Mouse (Mus musculus) neural tube, embryonic 12.5 days (tissue): Measurements from ENCODE around the gene Mpp1. TPM values are rescaled to one million over a fixed set of nuclear protein-coding genes. Genes with fewer than 3 reads are reported as not detected.
"Not testable (repeated sequence)": the region's sequence is repeated elsewhere in the genome, so short reads cannot be mapped to it uniquely, and the experiment has no call there.

Experiments used
- ATAC-seq: fragments of 200-750 bp; cut with Nextera tagmentation; 2 replicates; pipeline ENCODE4 v1.8.0; 2017; ENCODE audit warnings: low read depth, mild to moderate bottlenecking, moderate TSS enrichment, moderate library complexity; ENCODE audit not compliant: low FRiP score
- H3K27ac ChIP-seq: fragments of 300-500 bp; sonication (generic); 2 replicates; pipeline ENCODE4 v1.5.1; 2016
- H3K27me3 ChIP-seq: fragments of 300-500 bp; sonication (generic); replicated peaks from 2 replicates; pipeline ENCODE4 v1.6.1; 2016; ENCODE audit warnings: mild to moderate bottlenecking
- H3K36me3 ChIP-seq: fragments of 300-500 bp; sonication (generic); 2 replicates; pipeline ENCODE4 v1.6.1; 2016; ENCODE audit warnings: mild to moderate bottlenecking
- H3K4me1 ChIP-seq: fragments of 300-500 bp; sonication (generic); 2 replicates; pipeline ENCODE4 v1.6.1; 2016
- H3K4me2 ChIP-seq: fragments of 300-500 bp; sonication (generic); replicated peaks from 2 replicates; pipeline ENCODE4 v1.6.1; 2016; ENCODE audit warnings: mild to moderate bottlenecking
- H3K4me3 ChIP-seq: fragments of 300-500 bp; sonication (generic); 2 replicates; pipeline ENCODE4 v1.5.1; 2016
- H3K9ac ChIP-seq: fragments of 300-500 bp; sonication (generic); 2 replicates; pipeline ENCODE4 v1.6.1; 2016; ENCODE audit warnings: mild to moderate bottlenecking
- H3K9me3 ChIP-seq: fragments of 300-500 bp; sonication (generic); 2 replicates; pipeline ENCODE4 v1.6.1; 2016; ENCODE audit warnings: mild to moderate bottlenecking
- WGBS: fragments of 180-500 bp; shearing (Covaris S2); methylation state at CpG from one replicate; pipeline ENCODE4 v1.1.7; 2016; 5-methylcytosine and 5-hydroxymethylcytosine counted together
- polyA plus RNA-seq: library from polyadenylated mRNA; unstranded; fragments of >200 nt; fragmentation: Nextera tagmentation; extraction: Ambion mirVana; gene quantifications from 2 replicates; pipeline ENCODE4 v1.2.1, GENCODE M21; 2016

The Mpp1 gene
- polyA plus RNA-seq: 23.7 and 26.1 TPM in 2 replicates

DNA sequence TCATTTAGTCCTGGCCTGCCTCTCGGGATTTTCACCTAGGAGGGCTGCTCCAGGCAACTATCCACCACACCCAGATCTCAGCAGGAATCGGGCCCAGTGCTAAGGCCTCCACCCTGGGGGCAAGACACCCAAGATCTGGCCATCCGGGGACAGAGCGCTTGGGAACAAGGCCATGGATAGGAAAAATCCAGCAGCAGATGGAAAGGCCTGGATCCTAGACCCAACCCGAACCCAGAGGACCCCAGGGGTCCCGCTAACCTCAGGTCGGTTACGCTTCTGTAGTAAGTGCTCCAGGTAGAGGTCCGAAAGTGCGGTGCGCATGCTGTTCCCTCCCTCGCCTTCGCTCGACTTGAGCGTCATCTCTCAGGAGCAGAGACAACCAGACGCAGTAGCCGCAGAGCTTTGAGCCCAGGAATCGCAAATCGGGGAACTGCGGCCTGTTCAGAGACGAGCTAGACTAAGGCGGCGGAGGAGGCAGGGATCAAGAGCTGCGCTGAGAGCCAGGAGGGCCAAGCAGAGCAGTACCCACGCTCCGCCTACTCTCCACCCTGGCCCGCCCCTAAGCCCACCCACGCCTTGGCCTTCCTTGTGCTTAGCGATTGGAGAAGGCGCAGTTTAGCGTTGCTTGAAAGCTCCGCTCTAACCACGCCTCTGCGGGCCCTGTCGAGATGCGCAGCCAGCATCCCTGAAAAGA is at the start of gene Mpp1:
Gene Mpp1 (minus strand): TSS at position 550 of the 694 bp plus-strand sequence.
- 14% methylated on average over 36 of the region's 36 CpGs for WGBS
- peak; percentile 99 for ATAC-seq

DNA sequence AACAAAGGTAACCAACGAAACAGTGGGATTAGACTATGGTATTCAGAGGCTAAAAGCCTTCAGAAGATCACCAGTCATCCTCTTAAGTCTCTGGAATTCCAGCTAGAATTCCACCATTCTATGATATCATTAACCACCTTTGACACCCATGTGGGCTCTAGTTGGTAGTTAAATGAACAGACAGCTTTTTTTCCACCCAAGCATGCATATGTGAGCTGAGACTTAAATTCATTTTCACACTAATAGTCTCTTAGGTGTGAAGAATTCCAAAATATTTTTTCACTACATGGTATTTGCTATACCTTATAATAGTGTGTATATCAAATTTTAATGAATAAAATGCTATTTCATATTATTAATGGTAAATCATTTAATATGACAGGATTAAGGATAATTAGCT is 32.9 kb upstream of the Mpp1 start, which contains the start of gene Smim9:
Gene Smim9 (minus strand): TSS at position 101 of the 400 bp plus-strand sequence.
- WGBS: 79% methylated on average over 1 of the region's 1 CpGs
- no peak within 1 kb of the TSS for H3K9ac ChIP-seq
- no peak within 1 kb of the TSS for H3K4me2 ChIP-seq
- H3K27ac ChIP-seq: no peak within 1 kb of the TSS
- no peaks in the 10 kb centered on the region for H3K4me1 ChIP-seq
- no peaks in the 10 kb centered on the region for H3K9me3 ChIP-seq
- H3K36me3 ChIP-seq: no peaks in the 10 kb centered on the region
- no peaks in the 10 kb centered on the region for H3K27me3 ChIP-seq
- no peak for ATAC-seq
- H3K4me3 ChIP-seq: no peak within 1 kb of the TSS

More for the DNA sequence above, at the start of gene Mpp1:
- Histone ChIP-seq H3K4me1 (no peaks in the 10 kb centered on the region), H3K36me3 (no peaks in the 10 kb centered on the region), H3K9me3 (no peaks in the 10 kb centered on the region), H3K27me3 (no peaks in the 10 kb centered on the region), H3K4me2 (peak within 1 kb of the TSS; percentile 59), H3K9ac (peak within 1 kb of the TSS; percentile 59), H3K4me3 (peak within 1 kb of the TSS; percentile 40), H3K27ac (no peak within 1 kb of the TSS)

DNA sequence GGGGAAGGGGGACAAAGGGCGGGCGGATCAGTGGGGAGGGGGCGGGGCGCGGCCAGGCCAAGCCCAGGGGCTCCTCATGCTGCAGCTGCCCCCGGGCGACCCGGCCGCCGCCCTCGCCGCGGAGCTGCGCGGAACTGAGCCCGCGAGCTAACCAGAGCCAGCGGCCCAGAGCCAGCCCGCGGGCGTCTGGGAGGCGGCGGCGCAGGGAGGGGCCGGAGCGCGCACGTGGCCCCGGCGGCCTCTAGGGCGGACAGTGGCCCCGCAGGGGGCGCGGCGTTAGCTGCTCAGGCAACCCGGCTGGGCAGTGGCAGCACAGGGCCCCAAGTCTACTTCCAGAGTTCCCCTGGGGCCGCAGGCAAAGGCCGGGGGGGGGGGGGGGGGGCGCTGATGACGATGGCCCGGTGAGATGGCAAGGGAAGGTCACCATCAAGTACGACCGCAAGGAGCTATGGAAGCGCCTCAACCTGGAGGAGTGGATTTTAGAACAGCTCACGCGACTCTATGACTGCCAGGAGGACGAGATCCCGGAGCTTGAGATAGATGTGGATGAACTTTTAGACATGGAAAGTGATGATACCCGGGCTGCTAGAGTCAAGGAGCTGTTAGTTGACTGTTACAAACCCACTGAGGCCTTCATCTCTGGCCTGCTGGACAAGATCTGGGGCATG is 24.9 kb upstream of the Mpp1 start:
- H3K27ac ChIP-seq: no peak overlapping the region
- H3K27me3 ChIP-seq: no peaks in the 10 kb centered on the region
- H3K9me3 ChIP-seq: no peaks in the 10 kb centered on the region
- H3K4me1 ChIP-seq: no peaks in the 10 kb centered on the region
- peak; percentile 80 for ATAC-seq
- WGBS: 16% methylated on average over 33 of the region's 49 CpGs
- peak overlapping the region; percentile 63 for H3K4me2 ChIP-seq
- peak overlapping the region; percentile 49; the same call in 1 of the 2 replicates for H3K9ac ChIP-seq
- peak overlapping the region; percentile 44 for H3K4me3 ChIP-seq
- H3K36me3 ChIP-seq: no peaks in the 10 kb centered on the region

DNA sequence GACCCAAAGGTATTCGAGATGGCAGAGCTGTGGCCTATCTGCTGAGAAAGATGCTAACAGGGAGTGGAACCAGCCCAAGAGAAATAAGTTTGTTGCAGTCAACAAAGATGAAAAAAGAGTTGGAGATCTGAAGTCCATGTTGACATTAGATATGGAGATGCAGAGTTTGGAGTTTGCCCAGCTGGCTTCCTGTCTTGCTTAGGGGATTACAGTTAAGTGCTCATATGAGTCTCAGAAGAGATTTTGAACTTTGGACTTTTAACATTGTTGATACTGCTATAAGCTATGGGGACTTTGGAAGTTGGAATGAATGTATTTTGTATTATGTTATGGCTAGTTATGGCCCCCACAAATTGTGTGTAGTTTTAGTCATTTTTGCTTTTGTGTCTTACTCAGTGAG is 21.4 kb upstream of the Mpp1 start:
- Histone ChIP-seq H3K9me3 (no peaks in the 10 kb centered on the region), H3K27ac (no peak overlapping the region), H3K36me3 (no peaks in the 10 kb centered on the region), H3K9ac (no peak overlapping the region), H3K27me3 (no peaks in the 10 kb centered on the region), H3K4me3 (no peak overlapping the region), H3K4me1 (no peaks in the 10 kb centered on the region), H3K4me2 (no peak overlapping the region)
- WGBS: 73% methylated on average over 1 of the region's 1 CpGs
- ATAC-seq: no peak

DNA sequence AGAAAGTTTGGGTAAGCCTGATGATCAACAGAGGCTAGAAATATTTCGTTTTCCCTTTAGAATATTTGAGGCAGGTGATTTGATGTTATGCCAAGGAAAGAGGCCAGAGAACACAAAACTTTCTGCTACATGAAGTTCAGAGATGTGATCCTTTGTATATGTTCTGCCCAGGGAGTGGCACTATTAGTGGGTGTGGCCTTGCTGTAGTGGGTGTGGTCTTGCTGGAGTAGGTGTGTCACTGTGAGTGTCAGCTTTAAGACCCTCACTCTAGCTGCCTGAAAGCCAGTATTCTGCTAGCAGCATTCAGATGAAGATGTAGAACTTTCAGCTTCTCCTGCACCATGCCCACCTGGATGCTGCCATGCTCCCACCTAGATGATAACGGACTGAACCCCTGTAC is 19.5 kb upstream of the Mpp1 start:
- no peak overlapping the region for H3K27ac ChIP-seq
- H3K9ac ChIP-seq: no peak overlapping the region
- ATAC-seq: no peak
- H3K27me3 ChIP-seq: no peaks in the 10 kb centered on the region
- WGBS: 81% methylated on average over 2 of the region's 2 CpGs
- no peaks in the 10 kb centered on the region for H3K9me3 ChIP-seq
- no peaks in the 10 kb centered on the region for H3K4me1 ChIP-seq
- H3K36me3 ChIP-seq: no peaks in the 10 kb centered on the region
- no peak overlapping the region for H3K4me2 ChIP-seq
- no peak overlapping the region for H3K4me3 ChIP-seq

DNA sequence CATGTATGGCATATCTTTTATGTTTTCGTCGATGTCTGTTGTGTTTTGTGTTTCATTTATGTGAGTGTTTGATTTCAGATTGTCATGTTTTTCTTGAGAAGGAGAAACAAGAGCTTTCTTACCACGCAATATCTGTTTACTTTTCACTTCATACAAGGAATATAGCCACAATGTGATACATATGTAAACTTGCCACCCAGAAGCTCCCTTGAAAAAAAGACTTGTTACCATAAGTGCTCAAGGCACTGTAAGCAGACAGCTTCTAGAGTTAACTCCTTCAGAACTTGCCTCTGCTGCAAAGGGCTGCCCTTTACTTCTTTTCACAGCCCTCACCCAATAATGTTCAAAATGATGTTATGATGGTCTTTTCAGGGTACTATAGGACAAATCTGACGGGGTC is 17.6 kb upstream of the Mpp1 start:
- no peaks in the 10 kb centered on the region for H3K4me1 ChIP-seq
- ATAC-seq: no peak
- H3K27ac ChIP-seq: no peak overlapping the region
- no peak overlapping the region for H3K4me3 ChIP-seq
- WGBS: 82% methylated on average over 4 of the region's 4 CpGs
- H3K36me3 ChIP-seq: no peaks in the 10 kb centered on the region
- H3K4me2 ChIP-seq: no peak overlapping the region
- no peak overlapping the region for H3K9ac ChIP-seq
- no peaks in the 10 kb centered on the region for H3K27me3 ChIP-seq
- H3K9me3 ChIP-seq: no peaks in the 10 kb centered on the region

DNA sequence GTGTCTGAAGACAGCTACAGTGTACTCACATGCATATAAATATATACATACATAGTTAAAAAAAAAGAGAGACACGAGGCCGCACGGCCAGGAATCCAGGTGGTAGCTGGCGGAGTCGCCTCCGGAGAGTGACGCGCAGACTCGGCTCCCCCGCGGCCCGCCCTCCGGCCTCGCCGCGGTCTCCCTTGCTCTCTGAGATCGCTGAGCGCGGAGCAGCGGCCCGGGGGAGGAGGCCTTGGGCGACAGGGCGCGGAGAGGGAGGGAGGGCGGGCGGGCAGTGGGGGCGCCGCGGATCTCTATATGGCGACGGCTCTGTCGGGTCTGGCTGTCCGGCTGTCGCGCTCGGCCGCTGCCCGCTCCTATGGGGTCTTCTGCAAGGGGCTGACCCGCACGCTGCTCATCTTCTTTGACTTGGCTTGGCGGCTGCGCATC is 12.3 kb upstream of the Mpp1 start:
- 25% methylated on average over 26 of the region's 42 CpGs for WGBS
- Histone ChIP-seq H3K4me2 (peak overlapping the region; percentile 59), H3K4me3 (peak overlapping the region; percentile 30), H3K9ac (0 out of 2 replicates have a peak overlapping the region, but pooled peaks have one; percentile 33)
- not testable (repeated sequence) for H3K4me1 ChIP-seq, H3K36me3 ChIP-seq, H3K27me3 ChIP-seq, H3K9me3 ChIP-seq, ATAC-seq, H3K27ac ChIP-seq

DNA sequence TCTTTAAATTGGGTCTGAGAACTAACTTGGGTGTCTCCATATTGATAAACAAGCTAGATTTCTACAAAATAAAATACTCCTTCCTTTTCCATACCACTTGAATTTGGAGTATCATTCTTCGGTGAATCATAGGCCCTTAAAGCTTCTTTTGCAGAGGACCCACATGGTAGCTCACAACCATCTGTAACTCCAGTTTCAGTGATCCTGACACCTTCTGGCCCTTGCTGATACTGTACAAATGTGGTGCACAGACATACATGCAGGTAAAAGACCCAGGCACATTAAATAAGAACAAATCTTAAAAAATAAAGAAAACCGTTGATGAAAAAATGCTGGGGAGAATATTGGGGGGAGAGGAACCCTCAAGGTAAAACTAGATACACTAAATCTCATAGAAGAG is 7.4 kb upstream of the Mpp1 start:
- no peak overlapping the region for H3K9ac ChIP-seq
- H3K9me3 ChIP-seq: no peaks in the 10 kb centered on the region
- H3K27me3 ChIP-seq: no peaks in the 10 kb centered on the region
- H3K4me1 ChIP-seq: no peaks in the 10 kb centered on the region
- no peak overlapping the region for H3K4me2 ChIP-seq
- H3K4me3 ChIP-seq: no peak overlapping the region
- no peak for ATAC-seq
- H3K27ac ChIP-seq: no peak overlapping the region
- H3K36me3 ChIP-seq: no peaks in the 10 kb centered on the region
- 91% methylated on average over 2 of the region's 2 CpGs for WGBS

DNA sequence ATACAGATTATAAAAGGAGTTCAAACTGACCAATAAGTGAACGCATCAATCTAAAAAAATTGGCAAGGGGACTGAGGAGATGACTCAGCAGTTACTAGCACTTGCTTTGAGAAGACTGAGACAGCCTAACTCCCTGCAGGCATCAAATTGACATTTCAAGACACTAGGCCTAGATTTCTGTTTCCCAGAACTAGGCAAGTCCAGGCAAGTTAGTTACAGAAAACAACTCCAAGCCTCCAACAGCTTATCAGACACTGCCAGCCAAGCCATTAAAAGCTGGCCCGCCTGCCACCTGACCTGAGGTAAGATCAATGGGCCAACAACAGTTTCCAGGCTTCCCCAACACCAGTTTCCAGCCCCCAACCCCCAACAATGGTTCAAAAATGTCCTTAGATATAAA is 6.9 kb upstream of the Mpp1 start:
- no peak overlapping the region for H3K4me2 ChIP-seq
- no peaks in the 10 kb centered on the region for H3K4me1 ChIP-seq
- no peak overlapping the region for H3K27ac ChIP-seq
- 81% methylated on average over 2 of the region's 2 CpGs for WGBS
- H3K9me3 ChIP-seq: no peaks in the 10 kb centered on the region
- H3K27me3 ChIP-seq: no peaks in the 10 kb centered on the region
- H3K9ac ChIP-seq: no peak overlapping the region
- no peak for ATAC-seq
- H3K4me3 ChIP-seq: no peak overlapping the region
- no peaks in the 10 kb centered on the region for H3K36me3 ChIP-seq

DNA sequence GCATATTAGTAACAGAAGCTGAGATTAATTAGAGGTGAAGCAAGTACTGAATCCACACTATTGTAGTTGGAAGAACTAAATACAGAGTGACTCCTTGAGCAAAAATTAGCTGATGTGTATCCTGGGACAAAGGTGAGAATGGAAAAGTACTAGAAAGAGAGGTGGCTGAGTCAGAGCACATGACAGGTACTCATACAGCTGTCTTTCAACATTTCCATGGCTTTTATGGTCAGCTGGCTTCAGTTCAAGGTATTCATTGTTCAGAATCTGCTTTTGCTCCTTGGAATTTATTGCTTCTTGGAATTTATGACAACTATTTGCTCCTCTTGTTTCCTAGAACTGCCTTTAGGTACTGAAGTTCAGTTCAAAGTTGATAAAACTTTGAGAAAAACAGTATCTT is 6.1 kb upstream of the Mpp1 start:
- no peaks in the 10 kb centered on the region for H3K4me1 ChIP-seq
- H3K27me3 ChIP-seq: no peaks in the 10 kb centered on the region
- no peak overlapping the region for H3K27ac ChIP-seq
- no peak overlapping the region for H3K4me3 ChIP-seq
- H3K4me2 ChIP-seq: no peak overlapping the region
- H3K36me3 ChIP-seq: no peaks in the 10 kb centered on the region
- no peak for ATAC-seq
- H3K9me3 ChIP-seq: no peaks in the 10 kb centered on the region
- no peak overlapping the region for H3K9ac ChIP-seq

DNA sequence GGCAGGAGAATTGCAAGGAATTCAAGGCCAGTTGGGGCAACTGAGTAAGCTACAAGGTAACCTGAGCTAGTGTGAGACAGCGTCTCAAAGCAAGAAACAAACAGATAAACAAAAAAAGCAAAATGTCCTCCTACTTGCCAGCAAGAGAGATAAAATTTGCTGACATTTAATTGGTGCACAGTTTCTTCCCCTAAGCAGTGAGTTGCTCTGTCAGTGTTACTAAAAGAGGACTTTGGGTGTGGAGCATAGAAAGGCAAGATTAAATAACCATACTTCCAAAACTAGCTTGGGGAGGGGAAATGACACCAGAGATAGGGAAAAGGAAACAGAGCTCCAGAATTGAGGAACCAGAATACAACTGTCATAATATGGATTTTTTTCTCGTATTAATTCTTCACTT is 1.3 kb downstream of the Mpp1 start:
- H3K9me3 ChIP-seq: no peaks in the 10 kb centered on the region
- H3K4me3 ChIP-seq: no peak overlapping the region
- 68% methylated on average over 2 of the region's 2 CpGs for WGBS
- no peak overlapping the region for H3K4me2 ChIP-seq
- H3K4me1 ChIP-seq: no peaks in the 10 kb centered on the region
- H3K36me3 ChIP-seq: no peaks in the 10 kb centered on the region
- ATAC-seq: no peak
- H3K27ac ChIP-seq: no peak overlapping the region
- no peaks in the 10 kb centered on the region for H3K27me3 ChIP-seq
- no peak overlapping the region for H3K9ac ChIP-seq

DNA sequence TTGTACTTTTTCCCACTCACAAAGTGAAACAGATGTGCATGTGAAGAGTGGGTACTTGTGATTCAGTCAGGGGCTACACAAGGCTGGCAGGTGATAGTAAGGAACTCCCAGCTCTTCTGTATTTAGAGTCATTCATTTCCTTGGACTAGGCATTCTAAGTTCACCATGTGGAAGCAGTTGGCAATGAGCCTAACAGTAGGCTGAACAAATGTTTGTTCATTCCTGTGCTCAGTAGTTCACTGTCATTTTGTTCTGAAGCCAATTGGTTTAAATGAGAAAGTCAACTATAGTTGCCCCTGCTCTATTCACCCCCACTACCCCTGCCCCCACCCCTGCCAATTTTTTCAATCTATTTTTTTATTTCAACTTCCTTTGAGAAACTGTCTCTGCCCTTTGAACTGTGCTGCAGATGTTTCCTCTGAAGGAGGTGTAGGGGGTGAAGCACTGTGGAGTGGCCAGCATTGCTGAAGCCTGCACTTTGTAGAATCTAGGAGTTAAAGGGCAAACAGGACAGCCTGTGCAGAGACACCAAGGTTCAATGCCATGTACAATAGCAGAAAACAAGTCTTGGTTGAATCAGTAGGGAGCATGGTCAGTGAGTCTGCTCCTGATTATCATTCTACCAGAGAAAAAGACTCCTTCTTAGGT is 2.4 kb downstream of the Mpp1 start:
- H3K9ac ChIP-seq: no peak overlapping the region
- ATAC-seq: no peak
- H3K27ac ChIP-seq: no peak overlapping the region
- no peak overlapping the region for H3K4me2 ChIP-seq
- H3K4me3 ChIP-seq: no peak overlapping the region
- H3K27me3 ChIP-seq: no peaks in the 10 kb centered on the region
- H3K4me1 ChIP-seq: no peaks in the 10 kb centered on the region
- H3K9me3 ChIP-seq: no peaks in the 10 kb centered on the region
- no peaks in the 10 kb centered on the region for H3K36me3 ChIP-seq
